Mouse (Mus musculus): ENCODE measurements around the gene Src.

DNA sequence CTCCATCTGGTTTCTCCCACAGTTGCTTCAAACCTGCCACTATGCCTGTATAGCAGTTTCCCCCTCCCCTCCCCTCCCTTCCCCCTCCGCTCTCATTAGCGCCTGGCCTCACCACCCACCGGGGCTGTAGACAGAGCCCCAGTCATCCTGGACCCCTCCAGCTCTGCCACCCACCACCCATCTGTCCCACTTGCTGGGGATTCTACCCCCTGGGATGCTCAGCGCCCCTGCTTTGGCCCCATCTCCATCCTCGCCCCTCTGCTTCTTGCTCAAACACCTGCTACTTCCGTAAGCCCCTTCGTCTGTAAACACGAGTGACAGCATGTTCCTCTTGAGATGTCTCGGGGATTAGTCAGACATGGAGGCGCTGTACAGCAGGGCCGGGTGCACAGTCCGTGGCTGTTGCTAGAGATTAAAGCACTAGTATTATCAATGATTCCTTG lies 69.5 kb downstream of the Src start:
- TF ChIP-seq CTCF (IDR thresholded peaks at IDR 0.05; ENCODE audit: borderline replicate concordance, control insufficient read depth, extremely low read depth, insufficient read depth, low read length, poor library complexity): no peak
- no peak for TF ChIP-seq POLR2A (IDR thresholded peaks at IDR 0.05; ENCODE audit: control insufficient read depth, extremely low read depth, insufficient read depth, low read length, poor library complexity)
